Mouse (Mus musculus): ENCODE measurements around the gene Tsr3. TPM values are rescaled to one million over a fixed set of nuclear protein-coding genes. Genes with fewer than 3 reads are reported as not detected.

The Tsr3 gene
- polyA plus RNA-seq, 1 experiment from 2014 or later = 66.7 TPM

DNA sequence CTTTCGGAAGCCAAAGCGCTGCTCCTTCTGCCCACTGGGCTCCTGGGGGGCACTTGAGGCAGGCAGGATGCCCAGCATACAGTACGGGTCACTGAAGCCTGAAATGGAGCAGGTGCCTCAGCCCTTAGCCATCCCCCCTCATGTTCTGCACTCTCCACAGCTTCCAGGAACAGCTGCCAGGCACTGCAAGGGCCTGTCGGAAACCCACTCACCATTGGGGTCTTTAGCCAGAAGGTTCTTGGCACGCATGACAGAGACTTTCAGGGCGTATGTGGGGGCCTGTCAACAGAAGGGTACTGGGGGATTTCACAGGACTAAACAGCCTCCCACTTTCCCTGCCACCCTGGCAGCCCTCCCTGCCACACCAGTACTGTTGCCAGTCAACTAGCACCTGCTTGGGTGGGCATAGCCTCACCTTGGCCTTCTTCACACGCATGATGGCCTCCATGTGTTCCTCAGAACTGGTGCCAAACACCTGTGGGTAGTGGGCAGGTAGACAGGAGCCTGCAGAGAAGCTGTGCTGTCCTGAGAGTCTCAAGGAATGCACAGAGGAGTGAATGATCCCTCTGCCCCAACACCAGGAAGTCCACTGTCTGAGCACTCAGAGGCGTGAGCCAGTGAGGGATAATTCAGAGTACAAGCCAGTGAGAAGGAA is 10.3 kb downstream of the Tsr3 start:
- ATAC-seq (ENCODE audit: low FRiP score, low read depth) = no peak
- Histone ChIP-seq H3K9me3 (no peaks in the 10 kb centered on the region), H3K27ac (no peak overlapping the region), H3K36me3 (peaks cover 5% of the 10 kb centered on the region), H3K4me3 (no peak overlapping the region), H3K27me3 (replicated peaks) (peaks cover 15% of the 10 kb centered on the region), H3K9ac (no peak overlapping the region), H3K4me1 (peaks cover 24% of the 10 kb centered on the region), H3K4me2 (replicated peaks) (no peak overlapping the region)
- 81% methylated on average over 8 of the region's 8 CpGs for WGBS

GRCm38 (mm10) chr17:25252643-25253042 is 12.7 kb downstream of the Tsr3 start:
- no peak for ATAC-seq (ENCODE audit: low FRiP score, low read depth)
- WGBS = 29% methylated on average over 3 of the region's 3 CpGs
- Histone ChIP-seq H3K4me1 (peaks cover 36% of the 10 kb centered on the region), H3K27ac (no peak overlapping the region), H3K9ac (no peak overlapping the region), H3K36me3 (no peaks in the 10 kb centered on the region), H3K4me2 (replicated peaks) (no peak overlapping the region), H3K4me3 (no peak overlapping the region), H3K27me3 (replicated peaks) (peaks cover 30% of the 10 kb centered on the region), H3K9me3 (no peaks in the 10 kb centered on the region)

- ATAC-seq (ENCODE audit: low FRiP score, low read depth) = no peak; the same call in 1 of the 2 replicates
- 20% methylated on average over 10 of the region's 10 CpGs for WGBS
- peaks cover 2% of the 10 kb centered on the region; the same call in 1 of the 2 replicates for H3K36me3 ChIP-seq
- H3K4me2 ChIP-seq (replicated peaks) = peak overlapping the region; percentile 41
- no peak overlapping the region for H3K9ac ChIP-seq
- H3K4me3 ChIP-seq = no peak overlapping the region
- H3K27me3 ChIP-seq (replicated peaks) = peaks cover 30% of the 10 kb centered on the region
- H3K27ac ChIP-seq = no peak overlapping the region
- peaks cover 42% of the 10 kb centered on the region for H3K4me1 ChIP-seq
- H3K9me3 ChIP-seq = no peaks in the 10 kb centered on the region
These were observed 13.8 kb downstream of the Tsr3 start for GRCm38 (mm10) chr17:25253760-25254159.

DNA sequence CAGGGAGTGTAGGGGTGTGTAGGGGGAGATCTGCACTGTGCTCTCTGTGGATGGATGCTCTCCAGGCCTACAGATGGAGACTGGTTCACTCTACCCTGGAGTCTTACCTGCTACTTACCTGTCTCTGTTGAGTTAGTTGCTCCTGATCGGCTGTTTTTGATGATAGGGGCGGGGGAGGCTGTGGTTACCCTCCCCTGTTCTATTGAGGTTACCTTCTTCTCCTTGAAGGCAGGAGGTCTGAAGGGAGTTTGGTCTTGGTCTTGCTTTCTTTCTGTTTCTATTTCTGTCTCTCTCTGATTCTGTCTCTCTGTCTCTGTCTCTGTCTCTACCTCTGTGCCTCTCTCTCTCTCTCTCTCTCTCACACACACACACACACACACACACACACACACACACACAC is 15.1 kb downstream of the Tsr3 start:
- Histone ChIP-seq H3K27ac (no peak overlapping the region), H3K9ac (no peak overlapping the region), H3K27me3 (replicated peaks) (peaks cover 30% of the 10 kb centered on the region), H3K4me3 (no peak overlapping the region), H3K4me2 (replicated peaks) (no peak overlapping the region), H3K4me1 (peaks cover 42% of the 10 kb centered on the region), H3K9me3 (no peaks in the 10 kb centered on the region), H3K36me3 (peaks cover 14% of the 10 kb centered on the region)
- 60% methylated on average over 2 of the region's 2 CpGs for WGBS
- ATAC-seq (ENCODE audit: low FRiP score, low read depth) = no peak

DNA sequence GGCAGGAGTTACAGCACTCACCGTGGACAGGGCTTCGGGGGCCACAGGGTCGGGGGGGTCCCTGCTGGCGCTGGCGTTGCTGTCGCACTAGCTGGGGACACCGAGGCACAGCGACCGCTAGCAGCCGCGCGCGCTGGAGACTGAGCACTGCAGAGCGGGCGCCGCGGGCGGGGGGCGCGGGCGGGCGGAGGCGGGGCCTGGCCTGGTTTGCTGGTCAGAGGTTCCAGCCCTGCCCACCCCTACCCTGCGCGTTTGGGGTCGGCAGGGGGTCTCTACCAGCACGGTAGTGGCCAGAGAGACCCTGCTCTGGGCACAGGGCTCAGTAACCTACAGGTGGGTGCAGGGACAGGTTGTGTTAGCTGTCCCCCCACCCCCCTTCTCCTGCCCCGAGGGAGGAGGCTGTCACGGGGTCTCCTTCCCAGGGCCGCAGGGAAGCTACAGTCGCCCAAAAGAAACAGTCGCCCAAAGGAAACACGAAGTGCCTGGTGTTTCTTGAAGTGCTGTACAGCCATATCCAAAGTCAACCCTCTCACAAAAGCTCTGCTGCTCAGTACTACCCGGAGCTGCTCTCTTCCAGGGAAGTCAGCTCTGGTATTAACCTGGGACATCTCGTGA is 16.3 kb downstream of the Tsr3 start, which contains the start of gene Baiap3:
Gene Baiap3, minus strand, starts transcription at position 225 of the 615 bp plus-strand sequence.
- ATAC-seq (ENCODE audit: low FRiP score, low read depth) = 0 out of 2 replicates have a peak, but pooled peaks have one; percentile 21
- peaks cover 42% of the 10 kb centered on the region for H3K4me1 ChIP-seq
- H3K27me3 ChIP-seq (replicated peaks) = peaks cover 30% of the 10 kb centered on the region
- H3K9me3 ChIP-seq = no peaks in the 10 kb centered on the region
- H3K4me3 ChIP-seq = peak within 1 kb of the TSS; percentile 21
- 4% methylated on average over 35 of the region's 35 CpGs for WGBS
- H3K9ac ChIP-seq = peak within 1 kb of the TSS; percentile 47; the same call in 1 of the 2 replicates
- peak within 1 kb of the TSS; percentile 59 for H3K4me2 ChIP-seq (replicated peaks)
- no peak within 1 kb of the TSS for H3K27ac ChIP-seq
- H3K36me3 ChIP-seq = peaks cover 16% of the 10 kb centered on the region

GRCm38 (mm10) chr17:25257804-25258261 is 17.9 kb downstream of the Tsr3 start:
- H3K27me3 ChIP-seq (replicated peaks) = peaks cover 30% of the 10 kb centered on the region
- peaks cover 34% of the 10 kb centered on the region for H3K4me1 ChIP-seq
- no peak overlapping the region for H3K9ac ChIP-seq
- H3K9me3 ChIP-seq = no peaks in the 10 kb centered on the region
- peaks cover 22% of the 10 kb centered on the region for H3K36me3 ChIP-seq
- ATAC-seq (ENCODE audit: low FRiP score, low read depth) = no peak
- H3K4me2 ChIP-seq (replicated peaks) = no peak overlapping the region
- no peak overlapping the region for H3K27ac ChIP-seq
- H3K4me3 ChIP-seq = no peak overlapping the region
- WGBS = 58% methylated on average over 6 of the region's 6 CpGs

GRCm38 (mm10) chr17:25264453-25264852 is 24.5 kb downstream of the Tsr3 start:
- Histone ChIP-seq H3K9me3 (no peaks in the 10 kb centered on the region), H3K27me3 (replicated peaks) (no peaks in the 10 kb centered on the region), H3K4me1 (0 out of 2 replicates have a peak, but pooled peaks cover 3% of the 10 kb centered on the region), H3K4me3 (no peak overlapping the region), H3K9ac (no peak overlapping the region), H3K27ac (no peak overlapping the region), H3K4me2 (replicated peaks) (no peak overlapping the region), H3K36me3 (peaks cover 79% of the 10 kb centered on the region)
- no peak for ATAC-seq (ENCODE audit: low FRiP score, low read depth)
- WGBS = 81% methylated on average over 3 of the region's 3 CpGs

DNA sequence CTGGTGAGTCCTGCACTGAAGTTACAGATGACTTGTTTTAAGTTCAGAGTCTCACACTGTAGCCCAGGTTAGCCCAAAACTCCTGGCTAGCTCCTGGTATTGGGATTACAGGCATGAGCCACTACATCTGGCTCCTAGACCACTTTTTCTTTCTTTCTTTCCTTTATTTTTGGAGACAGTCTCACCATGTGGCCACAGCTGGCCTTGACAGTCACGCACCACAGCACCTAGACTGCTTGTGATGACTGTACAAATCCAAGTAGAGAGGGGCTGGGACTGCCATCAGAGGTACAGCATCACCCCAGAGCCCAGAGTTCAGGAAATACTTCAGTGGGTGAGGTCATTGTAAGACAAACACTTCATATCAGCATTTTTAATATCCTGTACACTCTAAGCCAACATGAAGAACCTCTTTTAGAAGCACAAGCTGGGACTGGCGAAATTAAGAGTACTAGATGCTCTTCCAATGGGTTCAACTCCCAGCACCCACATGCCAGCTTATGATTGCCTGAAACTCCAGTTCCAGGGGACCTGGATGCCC is 30.9 kb downstream of the Tsr3 start:
- Histone ChIP-seq H3K4me2 (replicated peaks) (peak overlapping the region; percentile 97), H3K27ac (no peak overlapping the region), H3K27me3 (replicated peaks) (no peaks in the 10 kb centered on the region), H3K36me3 (peaks cover 44% of the 10 kb centered on the region), H3K9ac (peak overlapping the region; percentile 99; the same call in 1 of the 2 replicates), H3K4me1 (peaks cover 32% of the 10 kb centered on the region), H3K4me3 (0 out of 2 replicates have a peak overlapping the region, but pooled peaks have one; percentile 97), H3K9me3 (no peaks in the 10 kb centered on the region)
- 88% methylated on average over 2 of the region's 2 CpGs for WGBS
- ATAC-seq (ENCODE audit: low FRiP score, low read depth) = no peak

- ATAC-seq (ENCODE audit: low FRiP score, low read depth) = no peak
- Histone ChIP-seq H3K9me3 (no peaks in the 10 kb centered on the region), H3K27me3 (replicated peaks) (no peaks in the 10 kb centered on the region), H3K36me3 (peaks cover 30% of the 10 kb centered on the region), H3K4me2 (replicated peaks) (peak overlapping the region; percentile 97), H3K4me1 (peaks cover 32% of the 10 kb centered on the region), H3K27ac (no peak overlapping the region), H3K9ac (peak overlapping the region; percentile 99), H3K4me3 (peak overlapping the region; percentile 97)
- WGBS = under 1% methylated on average over 10 of the region's 10 CpGs
These were observed 32.4 kb downstream of the Tsr3 start for GRCm38 (mm10) chr17:25272326-25272725.

DNA sequence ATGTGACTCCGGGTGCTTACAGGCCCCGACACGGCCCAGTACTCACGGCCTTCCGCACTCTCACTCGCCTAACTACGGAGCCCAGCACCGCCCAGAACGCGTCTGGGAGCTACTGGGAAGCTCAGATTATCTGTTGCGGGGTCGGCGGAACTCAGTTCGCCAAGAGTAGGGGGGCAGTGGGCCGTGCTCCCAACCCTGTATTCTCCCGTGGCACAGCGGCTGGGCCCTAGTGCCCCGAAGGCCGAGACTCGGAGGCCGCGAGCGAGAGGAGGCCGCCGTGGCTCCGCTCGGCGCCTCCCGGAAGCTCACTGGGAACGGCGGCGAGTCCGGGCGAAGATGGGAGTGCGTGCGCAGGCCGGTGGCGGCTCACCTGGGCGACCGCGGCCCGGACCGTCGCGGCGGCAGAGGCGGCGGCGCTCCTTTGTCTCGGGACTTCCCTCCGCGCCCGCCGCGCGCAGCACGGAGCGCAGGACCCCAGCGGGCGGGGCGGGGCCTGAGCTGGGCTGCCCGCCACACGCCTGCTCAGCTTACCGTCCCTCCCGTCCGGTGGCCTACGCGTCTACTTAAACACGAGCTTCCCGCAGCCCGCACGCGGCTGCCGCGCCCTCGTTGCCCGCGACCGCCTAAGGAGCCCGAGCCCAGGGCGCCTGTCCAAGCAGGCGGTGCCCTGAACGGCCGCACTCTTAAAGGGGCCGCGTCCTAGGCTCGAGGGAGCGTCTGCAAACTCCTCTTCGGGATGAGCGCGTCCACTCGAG is 33.2 kb downstream of the Tsr3 start:
- Histone ChIP-seq H3K36me3 (peaks cover 22% of the 10 kb centered on the region), H3K9me3 (no peaks in the 10 kb centered on the region), H3K27me3 (replicated peaks) (no peaks in the 10 kb centered on the region), H3K4me1 (peaks cover 32% of the 10 kb centered on the region), H3K9ac (peak overlapping the region; percentile 99), H3K4me3 (peak overlapping the region; percentile 97), H3K4me2 (replicated peaks) (peak overlapping the region; percentile 97), H3K27ac (peak overlapping the region; percentile 97)
- peak; percentile 92 for ATAC-seq (ENCODE audit: low FRiP score, low read depth)
- under 1% methylated on average over 92 of the region's 92 CpGs for WGBS

DNA sequence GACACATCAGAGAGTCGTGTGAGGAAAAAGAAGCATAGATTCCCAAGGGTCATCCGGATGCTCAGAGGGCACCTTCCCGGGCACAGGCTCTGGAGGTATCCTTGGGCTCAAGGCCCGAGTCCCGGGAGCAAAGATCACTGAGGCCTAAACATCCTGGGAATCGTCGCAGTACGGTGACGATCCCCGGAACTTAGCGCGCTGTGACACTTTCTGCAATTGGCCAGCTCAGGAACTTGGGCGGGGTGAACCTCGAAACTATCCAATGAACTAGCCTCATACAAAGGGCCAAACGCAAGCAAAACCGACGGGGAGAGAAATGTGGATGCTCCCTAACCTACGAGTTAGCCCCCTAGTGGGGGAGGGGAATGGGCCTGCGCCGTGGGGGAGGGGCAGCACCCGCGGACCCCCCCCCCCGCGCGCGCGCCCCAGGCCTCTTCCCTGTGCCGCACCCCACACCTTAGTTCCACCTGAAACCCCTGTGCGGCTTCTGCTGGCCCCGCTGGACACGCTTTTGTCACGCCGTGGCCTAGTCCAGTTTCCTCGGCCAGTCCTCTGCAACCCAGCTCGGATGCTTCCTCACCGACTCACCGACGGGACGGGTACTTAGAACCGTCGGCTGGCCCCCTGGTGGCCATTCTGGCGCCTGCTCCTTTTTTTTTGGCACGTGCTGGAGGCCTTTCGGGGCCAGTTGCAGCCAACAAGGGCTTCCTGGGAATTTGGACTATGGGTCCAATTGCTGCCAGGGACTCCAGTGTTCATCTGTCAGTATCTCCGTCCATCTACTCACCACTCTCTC is 33.9 kb downstream of the Tsr3 start:
- WGBS = under 1% methylated on average over 44 of the region's 45 CpGs
- peak overlapping the region; percentile 99 for H3K9ac ChIP-seq
- ATAC-seq (ENCODE audit: low FRiP score, low read depth) = peak; percentile 87
- H3K27ac ChIP-seq = peak overlapping the region; percentile 97
- no peaks in the 10 kb centered on the region for H3K9me3 ChIP-seq
- H3K27me3 ChIP-seq (replicated peaks) = no peaks in the 10 kb centered on the region
- H3K36me3 ChIP-seq = peaks cover 14% of the 10 kb centered on the region
- H3K4me2 ChIP-seq (replicated peaks) = peak overlapping the region; percentile 97
- H3K4me1 ChIP-seq = peaks cover 32% of the 10 kb centered on the region
- peak overlapping the region; percentile 97 for H3K4me3 ChIP-seq

Data from neural tube, embryonic 12.5 days (tissue).